Mouse (Mus musculus) ES-E14 (cell line): ENCODE measurements around the gene Ankrd11. TPM values are rescaled to one million over a fixed set of nuclear protein-coding genes. Genes with fewer than 3 reads are reported as not detected.

Source experiments
- DNase-seq: peaks from one replicate; pipeline ENCODE4 v3.0.0-alpha.2; 2013; ENCODE audit warnings: low read depth, low spot score
- H3K27ac ChIP-seq: 2 replicates; pipeline ENCODE4 v1.5.1; 2012; ENCODE audit warnings: low read depth, mild to moderate bottlenecking, low read length, moderate library complexity, mixed read lengths; ENCODE audit not compliant: poor library complexity, insufficient read depth, severe bottlenecking
- H3K36me3 ChIP-seq: 2 replicates; pipeline ENCODE4 v1.6.1; 2012; ENCODE audit warnings: mild to moderate bottlenecking, low read length, moderate library complexity, mixed read lengths; ENCODE audit not compliant: control insufficient read depth, poor library complexity, insufficient read depth, severe bottlenecking
- H3K4me1 ChIP-seq, 2 experiments: fragments of 150-350 bp in 1 of 2; sonication (generic) in 1 of 2; 2 replicates each; pipeline ENCODE4 v1.6.1; 2012; ENCODE audit warnings: low read length in 2 of 2, mild to moderate bottlenecking in 1 of 2, mixed read lengths in 1 of 2; ENCODE audit not compliant: control insufficient read depth in 2 of 2, insufficient read depth in 2 of 2, poor library complexity in 1 of 2
- H3K4me3 ChIP-seq, 2 experiments: fragments of 150-350 bp in 1 of 2; sonication (generic) in 1 of 2; 2 replicates each; pipeline ENCODE4 v1.5.1; 2012; ENCODE audit warnings: low read length in 2 of 2, low read depth in 1 of 2, mild to moderate bottlenecking in 1 of 2, mixed read lengths in 1 of 2; ENCODE audit not compliant: insufficient read depth in 1 of 2, poor library complexity in 1 of 2, severe bottlenecking in 1 of 2
- H3K9ac ChIP-seq: 2 replicates; pipeline ENCODE4 v1.6.1; 2012; ENCODE audit warnings: low read depth, mild to moderate bottlenecking, low read length, mixed read lengths; ENCODE audit not compliant: poor library complexity, insufficient read depth, severe bottlenecking
- H3K9me3 ChIP-seq: fragments of 150-350 bp; sonication (generic); 2 replicates; pipeline ENCODE4 v1.6.1; 2012; ENCODE audit warnings: low read depth, mild to moderate bottlenecking, low read length; ENCODE audit not compliant: control insufficient read depth, insufficient read depth
- CHD2 ChIP-seq: IDR thresholded peaks from 2 replicates; pipeline ENCODE4 v1.6.1; 2014; ENCODE audit warnings: mild to moderate bottlenecking, low read depth, low read length, inconsistent platforms
- HCFC1 ChIP-seq: IDR thresholded peaks from 2 replicates; pipeline ENCODE4 v1.6.1; 2012; ENCODE audit warnings: low read length, inconsistent platforms, borderline replicate concordance; ENCODE audit not compliant: insufficient read depth
- MAFK ChIP-seq: IDR thresholded peaks from 2 replicates; pipeline ENCODE4 v1.6.1; 2014; ENCODE audit warnings: mild to moderate bottlenecking, low read depth, low read length, inconsistent platforms; ENCODE audit not compliant: insufficient read depth
- ZC3H11A ChIP-seq: IDR thresholded peaks from 2 replicates; pipeline ENCODE4 v1.6.1; 2012; ENCODE audit warnings: low read depth, mild to moderate bottlenecking, inconsistent platforms, low read length, borderline replicate concordance
- ZNF384 ChIP-seq: IDR thresholded peaks from 2 replicates; pipeline ENCODE4 v1.6.1; 2012; ENCODE audit warnings: low read depth, low read length, inconsistent platforms
- in situ Hi-C, 2 experiments: fragments of 600-800 bp; cut with MboI; formaldehyde crosslinking; loops; one replicate each; pipeline ENCODE4 v1.15.1; 2025; ENCODE audit warnings: low sequenced_read_pairs in 2 of 2, inconsistent platforms in 1 of 2; ENCODE audit not compliant: unreplicated experiment in 2 of 2
- total RNA-seq: library from RNA; depleted of rRNA; stranded (reverse); fragments of 300-350 nt; gene quantifications from 2 replicates; pipeline ENCODE4 v1.2.3, GENCODE M21; 2012

Gene Ankrd11
- total RNA-seq, 1 experiment = 155 TPM

- in situ Hi-C loops = no loop called here
- H3K4me3 ChIP-seq = no peak overlapping the region
Measured at GRCm38 (mm10) chr8:122933973-122934372, 108.1 kb downstream of the Ankrd11 start.

GRCm38 (mm10) chr8:122932561-122932959 lies 109.5 kb downstream of the Ankrd11 start:
- DNase-seq = no peak
- Histone ChIP-seq H3K36me3 (peaks cover 2% of the 10 kb centered on the region; the same call in 1 of the 2 replicates), H3K4me1 (peaks cover 0 to 2% of the 10 kb centered on the region in 2 experiments; a peak in 1 of 4 replicates), H3K9me3 (no peaks in the 10 kb centered on the region), H3K4me3 (no peak overlapping the region), H3K27ac (no peak overlapping the region), H3K9ac (no peak overlapping the region)
- in situ Hi-C loops = no loop called here
- TF ChIP-seq CHD2 = no peak
- no peak for TF ChIP-seq HCFC1
- no peak for TF ChIP-seq ZNF384
- no peak for TF ChIP-seq MAFK
- TF ChIP-seq ZC3H11A = no peak

More at GRCm38 (mm10) chr8:122933973-122934372, 108.1 kb downstream of the Ankrd11 start:
- Histone ChIP-seq H3K4me1 (peaks cover 0 to 2% of the 10 kb centered on the region in 2 experiments; a peak in 1 of 4 replicates), H3K27ac (no peak overlapping the region), H3K9me3 (no peaks in the 10 kb centered on the region), H3K36me3 (peaks cover under 1% of the 10 kb centered on the region; the same call in 1 of the 2 replicates), H3K9ac (no peak overlapping the region)
- no peak for TF ChIP-seq ZNF384
- no peak for DNase-seq

- Histone ChIP-seq H3K36me3 (peaks cover 2% of the 10 kb centered on the region; the same call in 1 of the 2 replicates), H3K4me3 (no peak overlapping the region), H3K27ac (no peak overlapping the region), H3K9ac (no peak overlapping the region), H3K9me3 (no peaks in the 10 kb centered on the region), H3K4me1 (peaks cover 0 to 2% of the 10 kb centered on the region in 2 experiments; a peak in 1 of 4 replicates)
- TF ChIP-seq ZC3H11A (no peak), CHD2 (no peak), ZNF384 (no peak), HCFC1 (no peak), MAFK (no peak)
- DNase-seq = no peak
- in situ Hi-C loops = no loop called here
Measured at GRCm38 (mm10) chr8:122931834-122932560, 110.1 kb downstream of the Ankrd11 start.

DNA sequence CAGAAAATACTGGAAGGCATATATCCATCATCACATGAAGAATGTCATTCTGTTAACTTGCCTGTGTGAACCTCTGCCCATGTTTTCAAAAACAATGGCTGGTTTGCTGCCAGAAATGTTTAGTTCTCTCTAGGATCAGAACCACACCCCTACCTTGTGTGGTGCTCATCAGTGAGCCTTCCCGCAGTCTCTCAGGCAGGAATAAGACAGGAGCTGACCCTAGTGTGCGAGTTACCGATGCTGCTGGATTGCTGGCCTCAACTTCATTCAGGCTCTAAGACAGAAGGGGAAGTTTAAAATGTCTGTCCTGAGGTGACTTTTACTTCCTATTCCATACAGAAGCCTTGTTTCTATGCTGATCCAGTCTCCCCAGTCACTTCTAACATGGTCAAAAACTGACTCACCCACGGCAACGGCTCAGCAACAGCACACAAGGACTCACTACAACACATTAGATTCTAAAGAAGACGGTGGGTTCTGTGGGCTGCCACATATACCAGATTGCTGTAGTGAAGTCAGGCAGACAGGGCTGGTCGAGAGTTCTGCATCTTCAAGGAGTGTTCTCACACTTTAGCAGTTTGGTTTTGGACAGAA lies 113.3 kb downstream of the Ankrd11 start:
- H3K9ac ChIP-seq = no peak overlapping the region
- DNase-seq = no peak
- peaks cover 2% of the 10 kb centered on the region; the same call in 1 of the 2 replicates for H3K36me3 ChIP-seq
- TF ChIP-seq MAFK (no peak), CHD2 (no peak), HCFC1 (no peak), ZNF384 (no peak), ZC3H11A (no peak)
- in situ Hi-C loops = no loop called here
- peaks cover 2 to 7% of the 10 kb centered on the region in 2 experiments; a peak in 2 of 4 replicates for H3K4me1 ChIP-seq
- H3K27ac ChIP-seq = no peak overlapping the region
- no peak overlapping the region for H3K4me3 ChIP-seq
- H3K9me3 ChIP-seq = no peaks in the 10 kb centered on the region

GRCm38 (mm10) chr8:122927841-122928240 lies 114.2 kb downstream of the Ankrd11 start:
- no peak overlapping the region for H3K4me3 ChIP-seq
- no peak for TF ChIP-seq ZNF384
- no peak for TF ChIP-seq CHD2
- no peak for TF ChIP-seq ZC3H11A
- TF ChIP-seq MAFK = no peak
- TF ChIP-seq HCFC1 = no peak
- in situ Hi-C loops = no loop called here
- no peak for DNase-seq
- H3K9me3 ChIP-seq = no peaks in the 10 kb centered on the region
- H3K27ac ChIP-seq = no peak overlapping the region
- H3K36me3 ChIP-seq = peaks cover 2% of the 10 kb centered on the region; the same call in 1 of the 2 replicates
- peaks cover 2 to 5% of the 10 kb centered on the region in 2 experiments; a peak in 2 of 4 replicates for H3K4me1 ChIP-seq
- H3K9ac ChIP-seq = no peak overlapping the region
